Mouse (Mus musculus) lung, postnatal 0 days (tissue): ENCODE results near the gene Kpna2.

Experiments
- CTCF ChIP-seq: IDR thresholded peaks from 2 replicates; pipeline ENCODE4 v1.5.1; 2016; ENCODE audit warnings: antibody characterized with exemption, mild to moderate bottlenecking
- EP300 ChIP-seq: IDR thresholded peaks from 2 replicates; pipeline ENCODE4 v1.6.1; 2016; ENCODE audit warnings: antibody characterized with exemption, mild to moderate bottlenecking, control low read depth

DNA sequence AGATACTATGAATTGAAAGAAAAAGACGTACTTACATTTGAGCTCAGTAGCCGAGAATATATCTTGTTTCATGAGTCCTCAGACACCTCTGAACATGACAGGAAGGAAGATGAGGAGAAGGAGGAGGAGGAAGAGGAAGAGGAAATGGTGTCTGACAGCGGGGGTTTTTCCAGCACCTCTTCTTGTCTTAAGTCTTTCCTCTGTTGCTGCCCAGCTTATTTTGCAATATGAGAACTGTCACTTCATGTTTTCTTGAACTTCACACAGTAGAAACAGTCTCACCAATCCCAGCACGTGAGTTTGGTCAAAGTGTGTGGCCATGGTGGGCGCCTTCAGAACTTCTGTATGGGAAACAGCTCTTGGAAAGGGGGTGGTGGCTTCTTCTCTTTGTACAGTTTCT, 26.3 kb downstream of the Kpna2 start:
- no peak for TF ChIP-seq EP300
- TF ChIP-seq CTCF: no peak
